Mouse (Mus musculus) forebrain, embryonic 14.5 days (tissue): ENCODE data around the gene Hk2. TPM values are rescaled to one million over a fixed set of nuclear protein-coding genes. Genes with fewer than 3 reads are reported as not detected.
"Not testable (repeated sequence)": the region's sequence is repeated elsewhere in the genome, so short reads cannot be mapped to it uniquely, and the experiment has no call there.

Experiments
- ATAC-seq: fragments of 200-750 bp; cut with Nextera tagmentation; 2 replicates; pipeline ENCODE4 v1.8.0; 2017; ENCODE audit warnings: mild to moderate bottlenecking, moderate library complexity
- DNase-seq: peaks from one replicate; pipeline ENCODE4 v3.0.0-alpha.2; 2015; ENCODE audit warnings: low spot score
- H3K27ac ChIP-seq: fragments of 300-500 bp; sonication (generic); 2 replicates; pipeline ENCODE4 v1.5.1; 2014; ENCODE audit warnings: low read depth, mild to moderate bottlenecking, control low read depth, low read length, moderate library complexity
- H3K27me3 ChIP-seq: fragments of 300-500 bp; sonication (generic); replicated peaks from 2 replicates; pipeline ENCODE4 v1.6.1; 2014; ENCODE audit warnings: low read length, control low read depth, mixed read lengths; ENCODE audit not compliant: control insufficient read depth, insufficient read depth
- H3K36me3 ChIP-seq: fragments of 300-500 bp; sonication (generic); 2 replicates; pipeline ENCODE4 v1.6.1; 2014; ENCODE audit warnings: low read length, control low read depth; ENCODE audit not compliant: control insufficient read depth, insufficient read depth
- H3K4me1 ChIP-seq: fragments of 300-500 bp; sonication (generic); 2 replicates; pipeline ENCODE4 v1.6.1; 2014; ENCODE audit warnings: antibody characterized with exemption, low read length, control low read depth; ENCODE audit not compliant: control insufficient read depth, insufficient read depth
- H3K4me2 ChIP-seq: fragments of 300-500 bp; sonication (generic); 2 replicates; pipeline ENCODE4 v1.6.1; 2014; ENCODE audit warnings: mild to moderate bottlenecking, control low read depth, low read length
- H3K4me3 ChIP-seq: fragments of 300-500 bp; sonication (generic); 2 replicates; pipeline ENCODE4 v1.5.1; 2014; ENCODE audit warnings: low read depth, low read length, control low read depth
- H3K9ac ChIP-seq: fragments of 300-500 bp; sonication (generic); 2 replicates; pipeline ENCODE4 v1.6.1; 2014; ENCODE audit warnings: mild to moderate bottlenecking, low read length, control low read depth, moderate library complexity
- H3K9me3 ChIP-seq: fragments of 300-500 bp; sonication (generic); replicated peaks from 2 replicates; pipeline ENCODE4 v1.6.1; 2016; ENCODE audit warnings: low read length, control low read depth, mixed read lengths; ENCODE audit not compliant: control insufficient read depth
- WGBS: fragments of 180-500 bp; shearing (Covaris S2); extraction: QIAGEN DNeasy Blood & Tissue Kit; methylation state at CpG from one replicate; pipeline ENCODE4 v1.1.7; 2014; 5-methylcytosine and 5-hydroxymethylcytosine counted together
- polyA plus RNA-seq: library from polyadenylated mRNA; unstranded; fragments of >200 nt; fragmentation: Nextera tagmentation; extraction: Ambion mirVana; gene quantifications from 2 replicates; pipeline ENCODE4 v1.2.1, GENCODE M21; 2014

The Hk2 gene
- polyA plus RNA-seq, 1 experiment from 2014 or later, result 5.5 TPM

GRCm38 (mm10) chr6:82677629-82678028, 96.6 kb downstream of the Hk2 start:
- not testable (repeated sequence) for H3K9me3 ChIP-seq, H3K27ac ChIP-seq, H3K4me2 ChIP-seq, H3K4me1 ChIP-seq, H3K4me3 ChIP-seq, H3K36me3 ChIP-seq, ATAC-seq, H3K9ac ChIP-seq, H3K27me3 ChIP-seq, DNase-seq
- WGBS, result 77% methylated on average over 3 of the region's 3 CpGs

Other genes with a start within 250 kb of the Hk2 start
- 126 and 134 TPM in 2 replicates for gene Pole4, start 69.1 kb downstream of the Hk2 start, polyA plus RNA-seq
- 4.0 and 5.7 TPM in 2 replicates for gene Sema4f, start 165.3 kb upstream of the Hk2 start, polyA plus RNA-seq
- 0.13 TPM in 1 of 2 replicates, not detected in the other for gene M1ap, start 172.4 kb upstream of the Hk2 start, polyA plus RNA-seq